Mouse (Mus musculus): ENCODE results near the gene Pdzd2.

DNA sequence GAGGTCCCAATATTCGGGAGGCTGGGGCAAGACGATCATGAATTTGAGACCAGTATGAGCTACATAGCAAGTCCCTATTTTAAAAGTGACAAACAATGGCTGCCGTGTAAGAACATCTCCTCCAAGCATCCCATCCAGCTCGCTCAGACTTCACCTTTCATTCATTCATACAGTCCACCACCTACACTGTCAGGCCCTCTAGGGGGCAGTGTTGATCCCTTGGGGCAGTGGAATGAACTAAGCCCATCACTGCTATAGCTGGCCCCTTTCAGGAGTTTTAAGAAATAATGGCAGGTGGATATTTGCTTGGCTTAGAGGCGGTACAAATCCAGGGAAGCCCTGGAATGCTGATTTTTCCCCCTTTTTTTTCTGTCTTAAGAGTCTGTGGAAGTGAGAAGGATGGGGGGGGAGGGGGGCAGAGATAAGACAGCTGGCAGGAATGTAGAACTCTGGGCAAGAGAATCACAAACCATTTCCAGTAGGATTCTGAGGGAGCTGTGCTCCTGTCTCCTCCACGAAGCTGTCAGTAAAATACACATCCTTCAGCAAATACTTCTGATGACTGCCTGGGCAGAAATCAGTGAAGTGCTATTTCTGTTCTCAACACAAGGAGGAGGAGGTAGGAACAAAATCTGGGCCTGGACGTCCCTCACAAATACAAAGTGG lies 49.9 kb downstream of the Pdzd2 start:
- no peak for TF ChIP-seq POLR2A (IDR thresholded peaks at IDR 0.05; ENCODE audit: low read depth, low read length)
- TF ChIP-seq CTCF (IDR thresholded peaks at IDR 0.05; ENCODE audit: extremely low read depth, insufficient read depth, insufficient read length, insufficient replicate concordance), result no peak

Data from spleen, adult 2 months (tissue).